Mouse (Mus musculus): ENCODE data around the gene 2900011O08Rik. TPM values are rescaled to one million over a fixed set of nuclear protein-coding genes. Genes with fewer than 3 reads are reported as not detected.
"Not testable (repeated sequence)": the region's sequence is repeated elsewhere in the genome, so short reads cannot be mapped to it uniquely, and the experiment has no call there.

2900011O08Rik gene
- total RNA-seq, 4 experiments from 2014 or later = 0.19 to 0.69 TPM; not detected in 2

DNA sequence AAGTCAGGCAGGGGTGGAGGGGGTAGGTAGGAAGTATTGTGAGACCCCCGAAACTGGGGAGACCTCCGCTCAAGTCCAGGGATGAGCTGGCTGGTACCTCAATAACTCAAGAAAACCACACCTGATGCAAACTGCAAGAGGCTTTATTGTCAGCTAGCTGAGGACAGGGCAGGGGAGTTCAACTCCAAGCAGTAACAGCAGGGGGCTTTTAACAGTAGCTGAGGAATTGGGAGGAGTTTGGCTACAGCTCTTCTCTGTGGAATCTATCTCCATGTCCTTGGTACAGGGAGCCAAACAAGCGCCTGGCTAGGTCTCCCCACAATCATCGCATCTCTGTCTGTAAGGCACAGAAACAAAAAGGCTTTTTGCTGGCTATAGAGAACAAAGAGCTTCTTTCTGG is 80.2 kb downstream of the 2900011O08Rik start:
- not testable (repeated sequence) for DNase-seq (ENCODE audit: low spot score)

GRCm38 (mm10) chr16:14068701-14069100 is 82.3 kb downstream of the 2900011O08Rik start:
- not testable (repeated sequence) for DNase-seq (ENCODE audit: low spot score)

DNA sequence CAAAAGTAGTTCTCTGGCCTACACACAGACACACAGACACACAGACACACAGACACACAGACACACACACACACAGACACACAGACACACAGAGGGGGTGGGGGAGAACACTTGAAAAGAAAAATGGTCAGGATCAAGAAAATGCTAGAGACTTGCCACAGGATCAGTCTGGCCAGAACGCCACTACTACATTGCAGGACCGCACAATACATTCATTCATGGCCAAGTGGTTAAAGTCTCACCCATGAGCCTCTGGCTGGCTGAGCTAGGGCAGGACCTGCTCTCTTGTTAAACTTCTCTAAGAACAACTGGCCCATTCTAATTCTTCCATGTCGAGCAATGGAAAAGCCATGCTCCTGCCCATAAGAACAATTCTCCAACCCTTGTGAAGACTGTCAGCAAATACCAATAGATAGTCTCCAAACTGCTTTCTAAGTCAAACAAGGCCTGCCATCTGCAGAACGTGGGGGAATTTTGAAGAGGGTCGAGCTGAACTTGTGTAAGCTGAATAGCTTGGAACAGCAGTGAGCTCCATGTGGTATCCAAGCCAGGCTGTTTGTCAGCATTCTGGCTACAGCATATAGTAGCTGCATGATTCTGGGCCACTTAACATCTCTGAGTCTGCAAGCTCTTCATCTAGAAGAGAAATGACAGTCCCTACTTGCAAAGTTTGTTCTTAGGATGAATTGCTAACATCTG is 84.2 kb downstream of the 2900011O08Rik start:
- no peak for DNase-seq (ENCODE audit: low spot score)

- DNase-seq (ENCODE audit: low spot score) = no peak
These were observed 96.5 kb downstream of the 2900011O08Rik start for GRCm38 (mm10) chr16:14082925-14083324.

DNA sequence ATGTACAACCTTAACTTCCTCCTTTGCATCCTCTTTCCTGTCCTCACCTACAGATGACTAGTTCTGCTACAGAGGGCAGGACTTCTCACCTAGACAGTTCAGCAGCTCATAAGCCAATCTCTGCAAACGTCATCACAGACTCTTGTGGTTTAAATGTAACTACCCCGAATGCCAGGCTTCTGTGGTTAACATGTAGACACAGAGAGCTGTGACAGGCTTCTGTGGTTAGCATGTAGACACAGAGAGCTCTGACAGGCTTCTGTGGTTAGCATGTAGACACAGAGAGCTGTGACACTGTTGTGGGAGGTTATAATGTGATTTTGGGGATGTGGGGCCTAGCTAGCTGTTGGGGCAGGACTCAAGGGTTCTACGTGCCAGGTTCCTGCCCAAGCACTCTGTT is 101.8 kb downstream of the 2900011O08Rik start:
- no peak for DNase-seq (ENCODE audit: low spot score)

GRCm38 (mm10) chr16:14089296-14089695 is 102.9 kb downstream of the 2900011O08Rik start:
- DNase-seq (ENCODE audit: low spot score) = no peak

GRCm38 (mm10) chr16:14091771-14092170 is 105.4 kb downstream of the 2900011O08Rik start:
- DNase-seq (ENCODE audit: low spot score) = no peak

DNA sequence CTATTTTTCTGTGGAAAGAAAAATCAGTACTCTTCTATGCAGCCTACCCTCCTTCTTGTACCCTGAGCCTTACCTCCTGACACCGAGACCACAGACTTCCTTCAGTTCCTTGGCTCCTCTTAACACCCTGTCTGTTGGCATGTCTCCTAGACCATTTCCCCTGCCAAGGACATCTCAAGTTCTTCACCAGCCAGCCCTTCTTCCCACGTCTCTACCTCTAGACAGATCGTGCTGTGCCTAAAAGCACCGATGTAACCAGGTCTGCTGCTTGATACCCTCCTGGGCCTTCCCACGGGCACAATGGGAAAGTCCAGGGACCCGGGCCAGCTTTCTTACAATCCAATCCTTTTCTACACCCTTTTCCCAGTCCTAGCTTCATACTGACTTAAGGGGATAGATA is 119.5 kb downstream of the 2900011O08Rik start:
- no peak for DNase-seq (ENCODE audit: low spot score)

- DNase-seq (ENCODE audit: low spot score) = peak; percentile 9
These were observed 123.3 kb downstream of the 2900011O08Rik start for GRCm38 (mm10) chr16:14109651-14110230.

- DNase-seq (ENCODE audit: low spot score) = no peak
These were observed 124.5 kb downstream of the 2900011O08Rik start for GRCm38 (mm10) chr16:14110922-14111321.

GRCm38 (mm10) chr16:14112133-14112532 is 125.7 kb downstream of the 2900011O08Rik start:
- DNase-seq (ENCODE audit: low spot score) = no peak

DNA sequence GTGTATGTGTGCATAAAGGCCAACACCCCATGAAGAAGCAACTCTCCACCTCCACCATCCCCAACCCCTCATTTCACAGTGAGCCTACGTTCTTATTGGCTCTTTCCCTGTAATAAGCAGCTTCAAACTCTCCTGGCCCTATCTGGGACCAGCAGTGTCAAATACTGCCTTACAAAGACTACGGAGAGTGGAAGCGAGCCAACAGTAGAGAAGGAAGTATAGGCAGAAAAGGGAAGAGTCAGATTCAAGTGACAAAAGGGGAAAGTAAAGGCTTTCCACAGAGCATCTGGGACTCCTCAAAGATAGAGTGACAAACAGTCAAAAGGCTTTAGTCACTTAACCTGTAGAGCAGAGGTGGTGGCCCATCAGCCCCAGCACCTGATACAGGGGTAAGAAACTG is 126.3 kb downstream of the 2900011O08Rik start:
- DNase-seq (ENCODE audit: low spot score) = peak; percentile 5

DNA sequence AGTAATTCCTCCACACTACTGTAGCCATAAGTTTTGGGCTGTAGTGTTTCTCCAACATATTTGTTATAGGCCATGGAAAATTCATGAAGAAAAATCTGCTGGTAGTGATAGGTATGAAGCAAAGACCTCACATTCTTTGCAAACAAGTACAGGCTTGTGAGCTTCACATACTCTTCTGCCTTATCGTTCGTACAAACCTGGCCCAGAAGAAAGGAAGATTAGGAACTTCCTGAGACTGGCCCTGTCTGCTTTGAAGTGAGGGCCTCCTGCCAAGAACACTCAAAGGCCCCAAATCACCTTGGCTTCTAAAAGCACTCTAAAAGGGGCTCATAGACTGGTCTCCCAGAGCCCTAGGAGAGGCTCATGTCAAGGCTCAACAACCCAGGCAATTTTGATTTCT is 130.9 kb downstream of the 2900011O08Rik start:
- DNase-seq (ENCODE audit: low spot score) = no peak

- no peak for DNase-seq (ENCODE audit: low spot score)
These were observed 134.5 kb downstream of the 2900011O08Rik start for GRCm38 (mm10) chr16:14120941-14121340.

GRCm38 (mm10) chr16:14121563-14121962 is 135.2 kb downstream of the 2900011O08Rik start:
- no peak for DNase-seq (ENCODE audit: low spot score)

- DNase-seq (ENCODE audit: low spot score) = no peak
These were observed 136.2 kb downstream of the 2900011O08Rik start for GRCm38 (mm10) chr16:14122586-14122985.

GRCm38 (mm10) chr16:14123901-14124300 is 137.5 kb downstream of the 2900011O08Rik start:
- DNase-seq (ENCODE audit: low spot score) = no peak

DNA sequence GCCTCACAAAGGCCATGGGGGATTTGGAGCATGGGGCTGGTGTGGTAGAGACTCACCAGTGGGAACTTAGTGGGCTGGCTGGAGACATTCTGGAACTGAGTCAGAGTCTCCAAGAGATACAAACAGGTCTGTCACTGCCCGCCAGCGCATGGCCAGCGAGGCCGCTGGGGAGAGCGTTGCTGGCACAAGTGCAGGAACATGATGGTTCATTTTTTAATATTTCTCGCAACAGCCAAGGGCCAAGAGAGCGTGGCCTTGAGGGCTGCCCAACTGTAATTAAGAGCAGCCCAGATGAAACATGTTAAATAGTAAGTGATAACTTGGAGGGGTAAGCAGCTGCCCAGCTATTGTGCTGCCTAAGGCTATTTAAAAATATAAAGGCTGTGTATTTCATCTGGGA is 138.3 kb downstream of the 2900011O08Rik start:
- DNase-seq (ENCODE audit: low spot score) = no peak

GRCm38 (mm10) chr16:14125253-14125652 is 138.8 kb downstream of the 2900011O08Rik start:
- no peak for DNase-seq (ENCODE audit: low spot score)

DNA sequence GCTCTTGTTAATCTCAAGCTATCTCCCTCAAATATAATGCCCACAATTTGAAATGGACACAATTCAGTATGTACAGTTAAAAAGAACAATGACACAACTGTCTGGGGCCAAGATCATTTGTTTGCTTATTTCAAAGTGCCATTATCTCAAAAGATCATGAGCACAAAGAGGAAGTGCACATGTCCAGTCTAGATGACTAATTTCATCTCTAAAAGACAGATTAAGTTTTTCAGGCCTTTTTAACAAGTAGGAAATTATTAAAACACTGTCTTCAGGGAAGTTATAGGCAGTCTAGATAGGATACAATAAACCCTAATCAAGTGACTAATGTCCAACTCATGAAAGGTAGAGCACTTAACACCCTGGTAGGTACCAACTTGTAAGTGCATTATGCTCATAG is 142.6 kb downstream of the 2900011O08Rik start:
- DNase-seq (ENCODE audit: low spot score) = no peak

- no peak for DNase-seq (ENCODE audit: low spot score)
These were observed 144.4 kb downstream of the 2900011O08Rik start for GRCm38 (mm10) chr16:14130796-14131195.

- no peak for DNase-seq (ENCODE audit: low spot score)
These were observed 145.0 kb downstream of the 2900011O08Rik start for GRCm38 (mm10) chr16:14131376-14131775.

GRCm38 (mm10) chr16:14131838-14132237 is 145.4 kb downstream of the 2900011O08Rik start:
- DNase-seq (ENCODE audit: low spot score) = no peak
